Mouse (Mus musculus) testis, postnatal 10 days (tissue): ENCODE data around the gene Atp6v0a4.

Source experiments
- DNase-seq: peaks from one replicate; pipeline ENCODE4 v3.0.0; 2021; ENCODE audit warnings: low spot score

Atp6v0a4 gene

GRCm38 (mm10) chr6:38124882-38125281 is 496 bp upstream of the Atp6v0a4 start:
- DNase-seq, result no peak

GRCm38 (mm10) chr6:38123471-38124206 is 747 bp downstream of the Atp6v0a4 start:
- no peak for DNase-seq

- no peak for DNase-seq
These were observed 1.6 kb downstream of the Atp6v0a4 start for GRCm38 (mm10) chr6:38122791-38123190.

- no peak for DNase-seq
These were observed 2.5 kb downstream of the Atp6v0a4 start for GRCm38 (mm10) chr6:38121843-38122242.

- DNase-seq, result no peak
These were observed 3.6 kb downstream of the Atp6v0a4 start for GRCm38 (mm10) chr6:38120681-38121371.

- DNase-seq, result no peak
These were observed 6.0 kb downstream of the Atp6v0a4 start for GRCm38 (mm10) chr6:38118341-38118740.

- DNase-seq, result no peak
These were observed 8.1 kb downstream of the Atp6v0a4 start for GRCm38 (mm10) chr6:38116107-38116770.

- DNase-seq, result no peak
These were observed 13.5 kb downstream of the Atp6v0a4 start for GRCm38 (mm10) chr6:38110859-38111258.

- no peak for DNase-seq
These were observed 14.5 kb downstream of the Atp6v0a4 start for GRCm38 (mm10) chr6:38109871-38110270.

- DNase-seq, result no peak
These were observed 15.1 kb downstream of the Atp6v0a4 start, which contains the start of gene Tmem213 for GRCm38 (mm10) chr6:38109160-38109795. TSS of gene Tmem213 (plus strand) at chr6:38109255.

- no peak for DNase-seq
These were observed 15.9 kb downstream of the Atp6v0a4 start for GRCm38 (mm10) chr6:38108449-38108848.

- no peak for DNase-seq
These were observed 18.5 kb downstream of the Atp6v0a4 start for GRCm38 (mm10) chr6:38105924-38106323.

GRCm38 (mm10) chr6:38103775-38104174 is 20.6 kb downstream of the Atp6v0a4 start:
- no peak for DNase-seq

- DNase-seq, result no peak
These were observed 22.1 kb downstream of the Atp6v0a4 start for GRCm38 (mm10) chr6:38102216-38102795.

GRCm38 (mm10) chr6:38096961-38097370 is 27.4 kb downstream of the Atp6v0a4 start:
- DNase-seq, result no peak

GRCm38 (mm10) chr6:38094701-38095100 is 29.7 kb downstream of the Atp6v0a4 start:
- no peak for DNase-seq

- no peak for DNase-seq
These were observed 31.8 kb downstream of the Atp6v0a4 start for GRCm38 (mm10) chr6:38092539-38092938.

GRCm38 (mm10) chr6:38087242-38088026 is 37.0 kb downstream of the Atp6v0a4 start:
- DNase-seq, result no peak

GRCm38 (mm10) chr6:38083204-38083603 is 41.2 kb downstream of the Atp6v0a4 start:
- DNase-seq, result no peak

GRCm38 (mm10) chr6:38081727-38082341 is 42.6 kb downstream of the Atp6v0a4 start:
- DNase-seq, result no peak

- no peak for DNase-seq
These were observed 44.0 kb downstream of the Atp6v0a4 start for GRCm38 (mm10) chr6:38080364-38080763.
